10 mouse cellular contexts compared by ENCODE assay signal in the genomic region with DNA sequence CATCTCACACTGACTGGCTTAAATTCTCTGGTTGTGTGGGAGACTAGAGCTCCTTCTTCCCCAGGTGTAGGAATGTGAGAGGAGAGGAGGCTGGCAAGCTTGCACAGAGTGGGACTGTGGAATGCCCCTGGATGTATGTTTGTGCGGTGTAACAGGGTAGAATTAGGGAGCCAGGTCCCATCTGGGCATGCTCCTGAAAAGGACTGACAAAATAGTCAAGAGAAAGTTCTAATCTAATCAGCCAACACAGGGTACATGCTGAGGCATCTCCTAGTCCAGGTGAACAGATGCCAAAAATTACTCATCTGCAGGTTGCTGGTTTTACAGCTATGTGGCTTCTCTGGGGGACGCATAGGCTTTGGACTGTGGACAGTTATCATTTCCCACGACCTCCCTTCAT. TPM values are rescaled to one million over a fixed set of nuclear protein-coding genes. Genes with fewer than 3 reads are reported as not detected.
DNase-seq lines count a peak whose midpoint lies in the region; ATAC-seq and TF ChIP-seq lines count a peak whose summit lies in the region.
"Had no signal": no experiment of that assay in that cellular context is flagged by ENCODE, and none has a peak within 500 bp of the region (broad histone marks: within the 10 kb centered on the region; RNA-seq: fewer than 3 reads in every experiment).

No protein-coding gene starts in this region.

- no peak overlapping the region for H3K9ac ChIP-seq in lung, embryonic 14.5 days
- no peak overlapping the region for H3K9ac ChIP-seq in limb, embryonic 12.5 days (replicated peaks)
- no peak overlapping the region for H3K9ac ChIP-seq in stomach, embryonic 15.5 days

- H3K4me2 ChIP-seq in lung, embryonic 14.5 days = no peak overlapping the region
- peak overlapping the region; percentile 74; the same call in 1 of the 2 replicates for H3K4me2 ChIP-seq in limb, embryonic 12.5 days
- no peak overlapping the region for H3K4me2 ChIP-seq in stomach, embryonic 15.5 days

- no peak for ATAC-seq in lung, embryonic 14.5 days (ENCODE audit: insufficient read depth)
- ATAC-seq in limb, embryonic 12.5 days (ENCODE audit: insufficient number of reproducible peaks, insufficient read depth, low FRiP score, low TSS enrichment, low read depth) = no peak
- no peak for ATAC-seq in stomach, embryonic 15.5 days (ENCODE audit: insufficient read depth, low FRiP score, low read depth)

- peak overlapping the region; percentile 24; the same call in 1 of the 2 replicates for H3K27ac ChIP-seq in lung, embryonic 14.5 days (ENCODE audit: low read depth)
- peak overlapping the region; percentile 96; the same call in 1 of the 2 replicates for H3K27ac ChIP-seq in limb, embryonic 12.5 days
- H3K27ac ChIP-seq in stomach, embryonic 15.5 days = peak overlapping the region; percentile 97

- no peaks in the 10 kb centered on the region for H3K36me3 ChIP-seq in lung, embryonic 14.5 days (ENCODE audit: insufficient read depth)
- H3K36me3 ChIP-seq in limb, embryonic 12.5 days = peaks cover 17% of the 10 kb centered on the region; the same call in 1 of the 2 replicates
- H3K36me3 ChIP-seq in stomach, embryonic 15.5 days = no peaks in the 10 kb centered on the region

- no peak for TF ChIP-seq CTCF in lung, embryonic 14.5 days (IDR thresholded peaks at IDR 0.05; ENCODE audit: low read depth)

- no peaks in the 10 kb centered on the region; the same call in 1 of the 2 replicates for H3K4me1 ChIP-seq in lung, embryonic 14.5 days (ENCODE audit: insufficient read depth)
- H3K4me1 ChIP-seq in limb, embryonic 12.5 days (replicated peaks) = peaks cover 9% of the 10 kb centered on the region
- 0 out of 2 replicates have a peak, but pooled peaks cover 4% of the 10 kb centered on the region for H3K4me1 ChIP-seq in stomach, embryonic 15.5 days

- peak; percentile 56 for DNase-seq in cerebellum, adult 9-11 months
- DNase-seq in cerebellum, adult 18-20 months = no peak
- DNase-seq in lung, embryonic 14.5 days = no peak
- DNase-seq in lung, postnatal 4 days = no peak
- no peak for DNase-seq in right cerebral cortex, postnatal 36 days (ENCODE audit: low spot score in 2 of 2)
- DNase-seq in layer of hippocampus, adult 11-12 months (ENCODE audit: low spot score) = no peak
- DNase-seq: lung, postnatal 10 days had no signal

- H3K9me3 ChIP-seq in lung, embryonic 14.5 days (ENCODE audit: low read depth, low read length) = no peaks in the 10 kb centered on the region
- H3K9me3 ChIP-seq in limb, embryonic 12.5 days = no peaks in the 10 kb centered on the region
- H3K9me3 ChIP-seq in stomach, embryonic 15.5 days = no peaks in the 10 kb centered on the region

- no peaks in the 10 kb centered on the region for H3K27me3 ChIP-seq in lung, embryonic 14.5 days (ENCODE audit: insufficient read depth, low read length)
- H3K27me3 ChIP-seq in limb, embryonic 12.5 days = no peaks in the 10 kb centered on the region
- no peaks in the 10 kb centered on the region for H3K27me3 ChIP-seq in stomach, embryonic 15.5 days (replicated peaks)

- 79% methylated on average over 3 of the region's 3 CpGs for WGBS in lung, embryonic 14.5 days
- WGBS in limb, embryonic 12.5 days = 96% methylated on average over 3 of the region's 3 CpGs
- 85% methylated on average over 3 of the region's 3 CpGs for WGBS in stomach, embryonic 15.5 days

- no peak overlapping the region for H3K4me3 ChIP-seq in lung, embryonic 14.5 days (ENCODE audit: low read depth, low read length)
- peak overlapping the region; percentile 52; the same call in 1 of the 2 replicates for H3K4me3 ChIP-seq in limb, embryonic 12.5 days (replicated peaks)
- no peak overlapping the region for H3K4me3 ChIP-seq in stomach, embryonic 15.5 days (replicated peaks)

RNA-seq across cellular contexts. Expression of gene Lrrc61, which starts 1.4 kb away (rescaled TPM):
- 5.4 and 7.8 TPM in 2 replicates for polyA plus RNA-seq in lung, embryonic 14.5 days (2014; fragmentation: Nextera tagmentation; extraction: Ambion mirVana)
- 9.0 and 11.4 TPM in 2 replicates for polyA plus RNA-seq in limb, embryonic 12.5 days (2016; fragmentation: Nextera tagmentation; extraction: Ambion mirVana)
- 5.4 and 9.6 TPM in 2 replicates for polyA plus RNA-seq in stomach, embryonic 15.5 days (2015; fragmentation: Nextera tagmentation; extraction: Ambion mirVana)

RNA-seq across cellular contexts. Expression of gene Rarres2, which starts 16.6 kb away (rescaled TPM):
- polyA plus RNA-seq in lung, embryonic 14.5 days (2014; fragmentation: Nextera tagmentation; extraction: Ambion mirVana) = 43.1 and 47.0 TPM in 2 replicates
- 4.9 and 6.9 TPM in 2 replicates for polyA plus RNA-seq in limb, embryonic 12.5 days (2016; fragmentation: Nextera tagmentation; extraction: Ambion mirVana)
- polyA plus RNA-seq in stomach, embryonic 15.5 days (2015; fragmentation: Nextera tagmentation; extraction: Ambion mirVana) = 83.2 and 89.3 TPM in 2 replicates

RNA-seq across cellular contexts. Expression of gene Atp6v0e2, which starts 18.5 kb away (rescaled TPM):
- polyA plus RNA-seq in lung, embryonic 14.5 days (2014; fragmentation: Nextera tagmentation; extraction: Ambion mirVana) = 7.4 and 7.9 TPM in 2 replicates
- polyA plus RNA-seq in limb, embryonic 12.5 days (2016; fragmentation: Nextera tagmentation; extraction: Ambion mirVana) = 5.5 and 6.9 TPM in 2 replicates
- 22.7 and 23.4 TPM in 2 replicates for polyA plus RNA-seq in stomach, embryonic 15.5 days (2015; fragmentation: Nextera tagmentation; extraction: Ambion mirVana)

RNA-seq across cellular contexts. Expression of gene Gm45021, which starts 33.5 kb away (rescaled TPM):
- polyA plus RNA-seq in lung, embryonic 14.5 days (2014; fragmentation: Nextera tagmentation; extraction: Ambion mirVana) = not detected in 2 replicates
- not detected in 2 replicates for polyA plus RNA-seq in limb, embryonic 12.5 days (2016; fragmentation: Nextera tagmentation; extraction: Ambion mirVana)
- not detected in 2 replicates for polyA plus RNA-seq in stomach, embryonic 15.5 days (2015; fragmentation: Nextera tagmentation; extraction: Ambion mirVana)
- polyA plus RNA-seq: intestine, embryonic 14.5 days had no signal

RNA-seq across cellular contexts. Expression of gene Repin1, which starts 37.7 kb away (rescaled TPM):
- polyA plus RNA-seq in lung, embryonic 14.5 days (2014; fragmentation: Nextera tagmentation; extraction: Ambion mirVana) = 30.3 and 31.5 TPM in 2 replicates
- polyA plus RNA-seq in limb, embryonic 12.5 days (2016; fragmentation: Nextera tagmentation; extraction: Ambion mirVana) = 43.2 and 46.4 TPM in 2 replicates
- polyA plus RNA-seq in stomach, embryonic 15.5 days (2015; fragmentation: Nextera tagmentation; extraction: Ambion mirVana) = 26.6 and 27.8 TPM in 2 replicates

Comparison
In these comparisons a context has a peak if more than half of its experiments do, and no peak if none do; other contexts are left out.
1. H3K27ac ChIP-seq: peak in every context shown above with its lines; median percentile 97 in stomach, embryonic 15.5 days; 96 in limb, embryonic 12.5 days; 24 in lung, embryonic 14.5 days.